Mouse (Mus musculus): ENCODE data around the gene Ppp1r8.

- TF ChIP-seq CTCF (IDR thresholded peaks at IDR 0.05; ENCODE audit: low read depth, low read length), result no peak
- TF ChIP-seq POLR2A (IDR thresholded peaks at IDR 0.05; ENCODE audit: extremely low read depth, insufficient read depth, low read length), result no peak
Observed at GRCm38 (mm10) chr4:132871116-132871515, 28.1 kb upstream of the Ppp1r8 start.
